Mouse (Mus musculus) embryonic stem cell, embryonic (primary cell): Measurements from ENCODE around the gene Amotl2.

Experiments used
- CTCF ChIA-PET, 4 experiments: fragments of 300-600 bp in 2 of 4; fragments of 350-600 bp in 2 of 4; sonication (Branson Sonifier 250); formaldehyde crosslinking; loops; one replicate each; lab custom pipeline; 2022; ENCODE audit warnings: inconsistent platforms in 2 of 4; lab: Charles Lee
- POLR2A ChIA-PET, 4 experiments: fragments of 300-600 bp in 2 of 4; fragments of 350-600 bp in 2 of 4; sonication (Branson Sonifier 250); formaldehyde crosslinking; loops; one replicate each; lab custom pipeline; 2022; ENCODE audit warnings: antibody characterized with exemption in 4 of 4, inconsistent platforms in 1 of 4; lab: Charles Lee

Amotl2 gene

DNA sequence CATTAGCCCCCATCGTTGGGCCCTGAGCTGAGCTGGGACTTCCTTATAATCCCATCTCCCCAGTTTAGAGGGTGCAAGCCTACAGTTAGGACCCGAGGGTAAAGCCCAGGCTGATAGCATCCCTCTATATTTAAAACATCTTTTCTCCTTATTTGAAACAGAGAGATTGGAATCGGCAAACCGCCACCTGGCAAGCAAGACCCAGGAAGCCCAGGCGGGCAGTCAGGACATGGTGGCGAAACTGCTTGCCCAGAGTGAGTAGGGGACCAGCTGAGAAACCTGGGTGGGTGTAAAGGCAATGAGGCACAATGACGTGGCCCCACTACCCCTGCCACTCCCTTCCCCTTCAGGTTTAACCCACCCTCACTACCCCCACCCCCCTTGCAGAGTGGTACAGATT, 8.5 kb downstream of the Amotl2 start:
- ChIA-PET POLR2A (interaction anchor here in 3 of 4 experiments (0.6 to 25.9 kb wide), 30 partner anchors 9 to 103 kb away, joined by 3 to 741 read pairs (median 9); partner anchors contain the start of genes Amotl2 (in 2 of the 3), Anapc13 (in 2 of the 3) and Cep63 (in 2 of the 3)), CTCF (interaction anchor here in 2 of 4 experiments (1.1 to 2.8 kb wide), 5 partner anchors 8 to 86 kb away, joined by 3 to 13 read pairs (median 6); no protein-coding TSS in a partner anchor)

DNA sequence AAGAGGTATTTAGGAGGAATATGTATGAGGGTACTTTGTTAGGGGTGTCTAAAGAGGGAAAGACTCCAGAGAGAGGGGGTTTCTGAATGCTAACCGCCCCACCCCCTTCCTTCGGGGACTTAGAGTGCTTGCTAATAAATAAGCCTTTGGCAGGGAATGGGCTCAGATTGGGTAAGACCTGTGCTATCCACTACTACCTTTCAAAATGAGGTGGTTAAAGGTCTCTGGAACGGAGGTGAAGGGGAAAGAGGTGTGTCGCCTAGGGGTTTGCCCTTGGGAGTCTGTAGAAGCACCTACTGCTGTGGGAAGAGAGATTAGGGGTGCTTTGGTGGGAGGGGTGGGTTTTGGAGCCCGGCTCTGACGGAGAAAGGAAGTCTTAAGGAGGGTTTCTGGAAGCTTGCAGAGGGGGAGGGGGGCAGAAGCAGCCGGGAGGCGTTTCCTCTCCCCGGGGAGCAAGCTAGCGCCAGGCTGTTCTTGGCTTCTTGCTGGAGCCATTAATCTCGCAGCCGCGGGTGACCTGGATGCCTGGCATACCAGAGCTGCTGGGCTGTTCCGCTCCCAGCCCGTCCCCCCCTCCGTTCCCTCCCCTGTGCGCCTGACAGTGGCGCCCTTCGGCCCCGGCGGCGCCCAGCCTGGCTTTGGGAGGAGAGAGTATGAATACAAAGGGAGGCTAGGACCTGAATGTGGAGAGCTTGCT, 9.6 kb downstream of the Amotl2 start:
- ChIA-PET CTCF (interaction anchor here in 3 of 4 experiments (0.7 to 2.8 kb wide), 12 partner anchors 8 to 93 kb away, joined by 3 to 13 read pairs (median 4); no protein-coding TSS in a partner anchor), POLR2A (interaction anchor here (0.6 to 25.9 kb wide), 58 partner anchors 8 to 333 kb away, joined by 3 to 741 read pairs (median 5); partner anchors contain the start of genes Amotl2 (in 2 of the 4), Anapc13 (in 2 of the 4) and Cep63 (in 2 of the 4))

DNA sequence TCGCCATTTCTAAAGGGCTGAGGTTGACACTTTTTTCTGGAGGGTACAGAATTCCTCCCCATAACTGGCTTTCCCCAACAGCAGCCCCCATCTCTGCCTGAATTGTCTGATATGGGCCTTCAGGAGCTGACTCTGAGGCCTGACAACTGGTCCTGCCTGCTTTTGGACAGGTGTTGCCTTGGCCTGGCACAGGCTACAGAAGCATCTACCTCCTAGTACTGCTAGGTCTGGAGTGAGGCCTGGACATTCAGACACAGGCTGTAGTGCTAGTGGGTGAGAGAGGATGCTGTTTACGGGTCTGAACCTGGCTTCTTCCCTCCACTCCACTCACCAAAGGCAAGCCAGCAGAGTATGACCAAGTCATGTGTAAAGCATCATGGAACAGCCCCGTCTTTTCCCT, 10.3 kb downstream of the Amotl2 start:
- CTCF ChIA-PET, result interaction anchor here in 3 of 4 experiments (0.7 to 1.5 kb wide), 9 partner anchors 9 to 94 kb away, joined by 3 to 5 read pairs (median 4); no protein-coding TSS in a partner anchor
- POLR2A ChIA-PET, result interaction anchor here (0.5 to 25.9 kb wide), 51 partner anchors 8 to 332 kb away, joined by 3 to 741 read pairs (median 5); partner anchors contain the start of genes Amotl2 (in 2 of the 4), Anapc13 (in 2 of the 4) and Cep63 (in 2 of the 4)

DNA sequence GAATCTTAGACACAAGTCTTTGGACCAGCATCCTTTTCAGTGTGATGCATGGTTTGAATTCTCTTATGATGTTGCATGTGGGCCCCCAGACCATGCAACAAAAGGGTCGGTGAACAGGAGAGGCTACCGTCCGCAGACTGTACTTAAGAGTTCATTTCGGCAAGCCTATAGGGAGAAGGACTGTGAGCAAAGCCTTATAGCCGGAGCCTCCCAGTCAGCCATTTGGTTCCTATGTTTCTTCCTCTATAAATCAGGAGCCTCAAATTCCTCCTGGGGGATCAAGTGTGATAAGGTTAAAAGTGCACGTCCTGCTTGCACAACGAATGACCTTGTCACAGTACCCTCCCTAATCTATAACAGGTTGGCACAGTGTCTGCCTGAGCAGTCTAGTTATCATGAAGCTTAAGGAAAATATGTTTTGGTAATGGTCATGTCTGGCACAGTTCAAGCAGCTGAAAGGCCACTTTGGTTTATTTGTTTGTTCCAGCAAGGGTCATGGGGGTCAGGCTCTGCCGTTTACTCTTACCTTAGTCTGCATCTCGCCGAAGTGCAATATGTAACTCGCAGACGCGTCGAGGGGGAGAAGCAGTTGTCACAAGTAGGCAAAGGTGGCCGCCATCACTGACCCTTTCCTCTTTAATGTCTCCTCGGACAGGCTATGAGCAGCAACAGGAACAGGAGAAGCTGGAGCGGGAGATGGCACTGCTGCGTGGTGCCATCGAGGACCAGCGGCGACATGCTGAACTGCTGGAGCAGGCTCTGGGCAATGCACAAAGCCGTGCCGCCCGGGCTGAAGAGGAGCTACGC, 11.4 kb downstream of the Amotl2 start:
- ChIA-PET POLR2A (interaction anchor here in 3 of 4 experiments (0.8 to 25.9 kb wide), 22 partner anchors 8 to 97 kb away, joined by 3 to 741 read pairs (median 12); partner anchors contain the start of genes Amotl2 (in 2 of the 3), Anapc13 (in 1 of the 3) and Cep63 (in 1 of the 3)), CTCF (interaction anchor here in 2 of 4 experiments (0.8 to 1.0 kb wide), 4 partner anchors 8 to 91 kb away, joined by 3 to 4 read pairs (median 3); no protein-coding TSS in a partner anchor)

DNA sequence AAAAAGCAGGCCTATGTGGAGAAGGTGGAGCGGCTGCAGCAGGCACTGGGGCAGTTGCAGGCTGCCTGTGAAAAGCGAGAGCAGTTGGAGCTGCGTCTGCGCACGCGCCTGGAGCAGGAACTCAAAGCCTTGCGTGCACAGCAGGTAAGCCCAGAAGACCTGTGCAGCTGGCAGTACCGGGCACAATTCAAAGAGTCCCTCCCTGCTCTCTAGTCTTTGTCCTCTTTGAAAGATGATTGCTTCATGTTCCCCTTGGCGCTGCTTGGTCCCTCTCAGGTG, 11.9 kb downstream of the Amotl2 start:
- ChIA-PET POLR2A (interaction anchor here in 3 of 4 experiments (0.8 to 25.9 kb wide), 19 partner anchors 8 to 97 kb away, joined by 3 to 741 read pairs (median 16); partner anchors contain the start of genes Amotl2 (in 2 of the 3), Anapc13 (in 1 of the 3) and Cep63 (in 1 of the 3)), CTCF (interaction anchor here in 2 of 4 experiments (0.8 to 1.0 kb wide), 4 partner anchors 8 to 92 kb away, joined by 3 to 4 read pairs (median 3); no protein-coding TSS in a partner anchor)

DNA sequence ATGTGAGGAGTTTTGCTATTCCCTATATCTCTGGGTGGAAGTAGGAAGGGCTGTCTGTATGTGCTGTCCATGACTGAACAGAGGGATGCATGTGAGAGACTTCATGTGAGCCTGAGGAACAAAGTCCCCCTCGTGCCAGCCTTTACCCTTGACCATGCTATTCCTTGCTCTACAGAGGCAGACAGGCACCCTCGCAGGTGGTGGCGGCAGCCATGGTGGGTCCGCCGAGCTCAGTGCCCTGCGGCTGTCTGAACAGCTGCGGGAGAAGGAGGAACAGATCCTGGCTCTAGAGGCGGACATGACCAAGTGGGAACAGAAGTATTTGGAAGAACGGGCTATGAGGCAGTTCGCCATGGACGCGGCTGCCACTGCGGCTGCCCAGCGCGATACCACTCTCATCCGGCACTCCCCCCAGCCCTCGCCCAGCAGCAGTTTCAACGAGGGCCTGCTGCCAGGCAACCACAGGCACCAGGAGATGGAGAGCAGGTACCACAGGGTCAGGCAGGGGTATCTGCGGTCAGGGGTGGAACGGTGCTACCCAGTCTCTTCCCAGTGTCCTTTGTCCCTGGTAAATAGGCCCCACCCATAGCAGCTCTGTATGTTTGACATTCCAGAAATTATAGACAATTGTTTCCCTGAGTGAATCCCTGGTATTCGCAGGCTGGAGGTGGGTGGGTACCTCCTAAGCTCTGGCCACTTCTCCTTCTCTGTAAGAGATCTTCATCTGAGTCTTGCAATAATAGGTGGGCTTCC, 12.8 kb downstream of the Amotl2 start:
- POLR2A ChIA-PET, result interaction anchor here in 3 of 4 experiments (0.6 to 25.9 kb wide), 20 partner anchors 8 to 102 kb away, joined by 3 to 741 read pairs (median 11); partner anchors contain the start of genes Amotl2 (in 2 of the 3), Anapc13 (in 2 of the 3) and Cep63 (in 2 of the 3)
- CTCF ChIA-PET, result interaction anchor here in 2 of 4 experiments (1.0 to 1.4 kb wide), 3 partner anchors 12 to 50 kb away, joined by 3 to 4 read pairs (median 3); no protein-coding TSS in a partner anchor

DNA sequence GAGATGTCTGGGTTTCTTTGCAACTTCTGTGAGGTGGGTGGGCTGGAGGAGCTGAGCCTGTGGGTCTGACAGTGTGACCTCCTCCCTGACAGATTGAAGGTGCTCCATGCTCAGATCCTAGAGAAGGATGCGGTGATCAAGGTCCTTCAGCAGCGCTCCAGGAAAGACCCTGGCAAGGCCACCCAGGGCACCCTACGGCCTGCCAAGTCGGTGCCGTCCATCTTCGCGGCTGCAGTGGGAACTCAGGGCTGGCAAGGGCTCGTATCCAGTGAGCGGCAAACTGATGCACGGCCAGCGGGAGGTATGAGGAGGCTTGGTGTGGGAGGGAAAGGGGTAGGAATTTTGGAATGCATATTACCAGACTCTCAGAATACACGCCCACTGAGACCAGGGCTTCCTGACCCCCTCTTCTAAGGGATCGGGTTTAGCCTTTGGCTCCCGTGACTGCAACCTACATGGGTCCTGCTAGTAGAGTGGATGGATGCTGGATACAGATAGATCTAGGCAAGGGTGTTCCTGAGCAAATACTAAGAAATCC, 13.5 kb downstream of the Amotl2 start:
- ChIA-PET POLR2A (interaction anchor here in 3 of 4 experiments (1.2 to 25.9 kb wide), 14 partner anchors 10 to 103 kb away, joined by 4 to 741 read pairs (median 20); partner anchors contain the start of genes Amotl2 (in 2 of the 3), Anapc13 (in 2 of the 3) and Cep63 (in 2 of the 3)), CTCF (interaction anchor here in 1 of 4 experiments (1.1 to 1.4 kb wide), 2 partner anchors 15 to 16 kb away, joined by 3 read pairs; no protein-coding TSS in a partner anchor)

DNA sequence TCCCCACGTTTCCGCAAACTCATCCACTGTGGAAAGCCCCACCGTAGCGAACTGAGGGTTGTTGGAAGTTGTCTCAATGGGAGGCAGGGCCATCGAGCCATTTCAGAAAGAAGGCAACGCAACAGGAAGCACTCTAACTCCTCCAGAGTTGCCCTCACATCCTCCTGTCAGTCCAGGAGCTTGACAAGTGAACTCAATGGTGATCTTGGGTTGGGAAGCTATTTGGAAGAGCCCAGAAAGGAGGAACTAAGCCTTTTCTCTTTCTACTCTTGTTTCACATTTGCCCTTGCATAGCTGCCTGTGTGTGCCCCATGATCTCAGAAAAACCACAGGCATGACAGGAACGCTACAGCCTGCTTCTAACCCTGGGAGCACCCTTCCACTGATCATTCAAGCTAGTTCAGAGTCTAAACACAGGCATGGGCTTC, 14.6 kb downstream of the Amotl2 start:
- POLR2A ChIA-PET, result interaction anchor here (0.6 to 25.9 kb wide), 22 partner anchors 11 to 134 kb away, joined by 3 to 562 read pairs (median 8); partner anchors contain the start of genes Amotl2 (in 2 of the 4), Anapc13 (in 1 of the 4) and Cep63 (in 1 of the 4)
- CTCF ChIA-PET, result interaction anchor here in 1 of 4 experiments (0.6 to 2.1 kb wide), 2 partner anchors 9 to 282 kb away, joined by 3 to 4 read pairs; no protein-coding TSS in a partner anchor

DNA sequence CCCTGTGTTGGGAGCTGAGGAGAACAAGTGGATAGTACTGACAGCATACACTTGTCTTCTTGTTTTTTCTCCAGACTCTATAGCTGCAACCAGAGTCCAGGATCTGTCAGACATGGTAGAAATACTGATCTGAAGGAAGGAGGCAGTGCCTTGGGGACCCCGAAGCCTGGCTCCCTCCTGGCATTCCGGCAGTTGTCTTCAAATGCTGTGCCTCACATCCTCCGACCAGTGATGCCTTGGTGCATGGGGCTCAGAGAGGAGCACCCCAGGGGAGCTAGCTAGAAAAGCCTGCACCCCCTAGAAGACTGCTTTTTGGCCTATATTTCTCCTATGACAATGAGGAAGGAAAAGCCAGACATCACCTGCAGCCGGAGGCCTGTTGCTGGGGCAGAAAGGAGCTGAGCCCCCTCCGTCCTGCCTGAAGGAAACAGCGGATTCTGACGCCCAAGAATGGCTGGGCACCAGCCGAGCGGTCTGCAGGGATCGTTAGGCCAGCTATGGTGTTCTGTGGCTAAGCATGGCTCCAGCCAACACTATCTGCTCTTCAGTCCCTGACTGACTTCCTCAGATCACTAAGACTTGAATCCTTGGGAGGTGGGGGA, 15.2 kb downstream of the Amotl2 start:
- CTCF ChIA-PET, result interaction anchor here in 3 of 4 experiments (0.6 to 2.1 kb wide), 4 partner anchors 9 to 282 kb away, joined by 3 to 4 read pairs (median 3); no protein-coding TSS in a partner anchor
- POLR2A ChIA-PET, result interaction anchor here (0.6 to 25.9 kb wide), 27 partner anchors 8 to 134 kb away, joined by 3 to 562 read pairs (median 5); partner anchors contain the start of genes Amotl2 (in 3 of the 4), Anapc13 (in 1 of the 4) and Cep63 (in 1 of the 4)

DNA sequence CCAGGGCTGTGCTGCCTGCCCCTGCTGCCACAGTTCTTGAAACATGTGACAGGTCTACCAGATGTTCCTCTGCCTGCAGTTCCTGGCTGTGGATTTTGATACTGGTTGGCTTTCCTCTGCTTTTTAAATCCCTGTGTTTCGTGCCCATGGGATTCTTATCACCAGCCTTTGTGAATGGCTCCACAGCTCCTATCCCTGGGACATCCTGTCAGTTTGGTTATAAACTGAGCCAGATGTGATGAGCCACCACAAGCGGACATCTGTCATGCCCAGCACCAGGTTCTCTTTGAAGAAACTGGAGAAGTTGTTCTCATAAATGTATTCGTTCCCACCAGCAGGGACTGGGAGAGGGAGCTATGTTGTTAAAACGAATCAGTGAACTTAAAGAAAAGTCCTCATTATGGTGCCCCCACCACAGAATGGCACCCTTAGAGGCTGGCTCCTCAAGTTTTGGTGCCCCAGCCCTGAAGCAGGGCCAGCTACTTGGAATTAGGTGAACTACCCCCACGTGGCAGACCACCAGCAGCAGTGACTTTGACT, 15.9 kb downstream of the Amotl2 start:
- ChIA-PET CTCF (interaction anchor here in 3 of 4 experiments (0.8 to 2.1 kb wide), 4 partner anchors 10 to 47 kb away, joined by 3 to 4 read pairs (median 3); no protein-coding TSS in a partner anchor), POLR2A (interaction anchor here (0.5 to 25.9 kb wide), 28 partner anchors 9 to 101 kb away, joined by 3 to 562 read pairs (median 4); partner anchors contain the start of genes Amotl2 (in 3 of the 4), Anapc13 (in 1 of the 4) and Cep63 (in 1 of the 4))

DNA sequence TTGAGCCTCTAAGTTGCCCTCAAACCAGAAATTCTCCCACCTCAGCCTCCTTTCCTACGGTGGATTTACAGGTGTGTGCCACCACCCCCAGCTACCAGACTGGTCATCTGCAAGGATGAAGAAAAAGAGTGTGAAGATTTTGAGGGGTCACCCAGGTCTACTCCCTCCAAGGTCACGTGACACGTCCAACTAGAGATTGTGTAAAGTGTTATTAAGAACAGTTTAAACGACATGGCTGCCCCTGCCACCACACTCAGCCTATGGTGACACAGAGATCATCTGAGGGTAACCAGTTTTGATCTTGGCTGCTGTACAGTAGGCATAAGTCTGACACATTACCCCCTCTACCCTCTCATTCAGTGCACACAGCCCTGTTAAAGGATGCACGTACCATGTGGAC, 17.0 kb downstream of the Amotl2 start:
- ChIA-PET POLR2A (interaction anchor here in 2 of 4 experiments (0.8 to 25.9 kb wide), 9 partner anchors 13 to 103 kb away, joined by 3 to 562 read pairs (median 8); partner anchors contain the start of genes Amotl2 (in 2 of the 2), Anapc13 (in 1 of the 2) and Cep63 (in 1 of the 2)), CTCF (interaction anchor here in 1 of 4 experiments (1.3 kb wide), 1 partner anchor 13 kb away, joined by 3 read pairs; no protein-coding TSS in a partner anchor)

DNA sequence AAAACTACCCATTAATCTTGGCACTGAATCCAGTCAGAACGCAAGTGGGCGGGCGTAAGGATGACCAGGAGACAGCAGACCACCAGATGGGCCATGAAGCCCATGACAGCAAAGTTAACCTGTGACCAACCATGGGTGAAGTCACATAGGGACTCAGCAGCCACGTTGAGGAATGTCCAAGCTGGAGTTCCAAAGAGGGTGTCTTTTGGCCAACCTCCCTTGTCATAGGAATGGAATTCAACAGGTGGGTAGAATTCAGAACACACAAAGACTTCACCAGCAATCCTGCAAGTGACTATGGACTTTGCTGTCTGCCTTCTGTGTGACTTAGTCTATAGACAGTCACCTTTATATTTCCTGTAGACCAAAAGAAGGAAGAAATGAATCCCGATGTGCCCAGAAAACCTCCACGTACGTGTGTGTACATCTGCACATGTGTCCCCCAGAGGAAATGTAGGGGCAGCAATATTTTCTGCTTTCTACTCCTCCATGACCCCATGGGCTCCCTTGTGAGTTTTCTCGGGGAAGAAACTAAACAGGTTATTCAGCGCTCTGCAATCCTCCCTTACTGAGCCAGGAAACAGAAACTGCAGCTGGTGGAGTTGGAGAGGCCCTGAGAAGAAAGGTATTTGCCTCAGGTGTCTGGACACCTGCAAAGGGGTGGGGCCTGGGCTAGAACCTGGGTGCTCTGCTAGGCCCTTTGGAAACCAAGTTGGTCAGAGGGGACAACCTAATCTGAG, 17.7 kb downstream of the Amotl2 start:
- ChIA-PET CTCF (interaction anchor here in 1 of 4 experiments (1.3 to 1.4 kb wide), 2 partner anchors 14 to 98 kb away, joined by 3 read pairs; no protein-coding TSS in a partner anchor), POLR2A (interaction anchor here in 3 of 4 experiments (0.8 to 15.0 kb wide), 10 partner anchors 9 to 49 kb away, joined by 3 to 308 read pairs (median 3); partner anchors contain the start of gene Amotl2 (in 2 of the 3))

DNA sequence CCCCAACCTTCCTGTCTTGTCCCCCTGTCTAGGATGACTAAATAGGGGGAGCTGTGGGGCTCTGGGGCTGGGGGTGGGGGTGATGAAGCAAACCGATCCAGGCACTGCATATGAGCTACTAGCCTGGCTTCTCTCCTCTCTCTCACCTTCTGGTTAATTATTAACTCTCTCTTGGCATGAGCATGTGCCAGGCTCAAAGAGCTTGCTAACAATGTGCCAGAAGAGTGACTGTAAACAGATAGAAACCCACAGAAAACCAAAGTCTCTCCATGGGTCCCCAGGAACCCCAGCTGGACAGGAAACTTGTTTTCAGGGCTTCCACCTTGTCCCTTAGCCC, 18.2 kb downstream of the Amotl2 start:
- ChIA-PET CTCF (interaction anchor here in 1 of 4 experiments (1.4 kb wide), 1 partner anchor 98 kb away, joined by 3 read pairs; no protein-coding TSS in a partner anchor), POLR2A (interaction anchor here in 3 of 4 experiments (0.8 to 15.0 kb wide), 11 partner anchors 9 to 49 kb away, joined by 3 to 308 read pairs (median 3); partner anchors contain the start of gene Amotl2 (in 2 of the 3))

DNA sequence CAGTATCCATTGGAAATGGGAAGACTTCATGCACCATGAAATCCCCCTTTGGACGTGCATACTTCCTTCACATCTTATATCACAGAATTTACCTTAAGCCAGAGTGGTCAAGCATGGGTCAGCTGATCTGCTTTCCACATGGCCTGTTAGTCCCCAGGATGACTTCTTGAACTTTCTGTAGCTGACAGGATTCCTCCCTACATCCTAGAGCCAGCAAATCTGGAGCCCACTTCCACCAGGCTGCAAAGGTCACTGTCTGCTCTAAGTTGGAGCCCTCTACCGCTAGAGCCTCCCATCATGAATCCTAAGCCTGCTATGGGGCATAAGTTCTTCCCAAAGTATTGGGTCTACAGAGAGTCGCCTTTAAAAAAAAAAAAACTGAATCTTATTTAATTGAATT, 18.8 kb downstream of the Amotl2 start:
- ChIA-PET CTCF (interaction anchor here in 1 of 4 experiments (1.4 kb wide), 1 partner anchor 99 kb away, joined by 3 read pairs; no protein-coding TSS in a partner anchor), POLR2A (interaction anchor here in 3 of 4 experiments (0.8 to 15.0 kb wide), 9 partner anchors 10 to 48 kb away, joined by 3 to 308 read pairs (median 7); partner anchors contain the start of gene Amotl2 (in 2 of the 3))
